Mouse (Mus musculus) CH12.LX (cell line): ENCODE results near the gene Wfdc3. TPM values are rescaled to one million over a fixed set of nuclear protein-coding genes. Genes with fewer than 3 reads are reported as not detected.

ENCODE experiments used
- DNase-seq: peaks from one replicate; pipeline ENCODE4 v3.0.0-alpha.2; 2013; ENCODE audit errors: extremely low read depth
- H3K27ac ChIP-seq: 2 replicates; pipeline ENCODE4 v1.5.1; 2012; ENCODE audit warnings: low read depth, mild to moderate bottlenecking, control low read depth, moderate library complexity; ENCODE audit not compliant: insufficient read depth
- H3K27me3 ChIP-seq: replicated peaks from 2 replicates; pipeline ENCODE3; 2012; ENCODE audit warnings: inconsistent platforms
- H3K36me3 ChIP-seq, 2 experiments: replicated peaks in 1 of 2; 2 replicates each; pipeline versions ENCODE3 to v1.6.1; 2012; ENCODE audit warnings: inconsistent platforms in 1 of 2, low read length in 1 of 2, mild to moderate bottlenecking in 1 of 2, mixed read lengths in 1 of 2, moderate library complexity in 1 of 2; ENCODE audit not compliant: control insufficient read depth in 1 of 2, insufficient read depth in 1 of 2
- H3K4me1 ChIP-seq, 2 experiments: 2 replicates each; pipeline ENCODE4 v1.6.1; 2012; ENCODE audit warnings: inconsistent platforms in 1 of 2, moderate library complexity in 1 of 2; ENCODE audit not compliant: insufficient read depth in 2 of 2, control insufficient read depth in 1 of 2
- H3K4me2 ChIP-seq: 2 replicates; pipeline ENCODE4 v1.6.1; 2012; ENCODE audit warnings: low read depth, mild to moderate bottlenecking, control low read depth; ENCODE audit not compliant: poor library complexity, insufficient read depth, severe bottlenecking
- H3K4me3 ChIP-seq, 3 experiments: fragments of 150-350 bp in 1 of 3; sonication (generic) in 1 of 3; replicated peaks in 1 of 3; 2 replicates each; pipeline versions ENCODE3 to v1.5.1; 2011 to 2012; ENCODE audit warnings: low read depth in 2 of 3, low read length in 2 of 3, mild to moderate bottlenecking in 2 of 3, moderate library complexity in 2 of 3, control low read depth in 1 of 3, improper control_type of control experiment in 1 of 3, inconsistent platforms in 1 of 3, mixed read lengths in 1 of 3; ENCODE audit not compliant: poor library complexity in 1 of 3
- H3K79me2 ChIP-seq: replicated peaks from 2 replicates; pipeline ENCODE4 v1.6.1; 2012; ENCODE audit warnings: mild to moderate bottlenecking, moderate library complexity; ENCODE audit not compliant: control insufficient read depth, poor library complexity, insufficient read depth, severe bottlenecking; ENCODE audit errors: extremely low read depth
- H3K9ac ChIP-seq: 2 replicates; pipeline ENCODE4 v1.6.1; 2012; ENCODE audit warnings: low read depth, mild to moderate bottlenecking, control low read depth, moderate library complexity; ENCODE audit not compliant: insufficient read depth
- H3K9me3 ChIP-seq: replicated peaks from 2 replicates; pipeline ENCODE3; 2012; ENCODE audit warnings: low read length, inconsistent platforms, mixed read lengths
- E2F4 ChIP-seq: IDR thresholded peaks from 2 replicates; pipeline ENCODE4 v1.6.1; 2011; ENCODE audit warnings: low read depth, low read length, improper control_type of control experiment; ENCODE audit not compliant: insufficient replicate concordance
- ELF1 ChIP-seq: IDR thresholded peaks from 2 replicates; pipeline ENCODE4 v1.6.1; 2014; ENCODE audit warnings: low read depth, mild to moderate bottlenecking, inconsistent platforms, low read length, improper control_type of control experiment
- EP300 ChIP-seq: IDR thresholded peaks from 2 replicates; pipeline ENCODE4 v1.6.1; 2011; ENCODE audit warnings: low read length, improper control_type of control experiment
- ETS1 ChIP-seq: conservative IDR thresholded peaks from 2 replicates; pipeline ENCODE4 v1.6.1; 2012; ENCODE audit warnings: low read depth, mild to moderate bottlenecking, inconsistent platforms, low read length, improper control_type of control experiment, moderate library complexity
- HCFC1 ChIP-seq: IDR thresholded peaks from 2 replicates; pipeline ENCODE4 v1.6.1; 2012; ENCODE audit warnings: low read depth, mild to moderate bottlenecking, inconsistent platforms, low read length, improper control_type of control experiment
- JUND ChIP-seq: conservative IDR thresholded peaks from 2 replicates; pipeline ENCODE4 v1.6.1; 2011; ENCODE audit warnings: low read depth, low read length, improper control_type of control experiment
- KAT2A ChIP-seq: IDR thresholded peaks from 2 replicates; pipeline ENCODE4 v1.6.1; 2012; ENCODE audit warnings: low read length, improper control_type of control experiment, inconsistent platforms; ENCODE audit not compliant: insufficient replicate concordance
- MAFK ChIP-seq: IDR thresholded peaks from 2 replicates; pipeline ENCODE4 v1.6.1; 2011; ENCODE audit warnings: low read length, improper control_type of control experiment; ENCODE audit not compliant: insufficient replicate concordance
- MEF2A ChIP-seq: IDR thresholded peaks from 2 replicates; pipeline ENCODE4 v1.6.1; 2014; ENCODE audit warnings: low read depth, mild to moderate bottlenecking, inconsistent platforms, low read length, improper control_type of control experiment, borderline replicate concordance
- NRF1 ChIP-seq: IDR thresholded peaks from 2 replicates; pipeline ENCODE4 v1.6.1; 2014; ENCODE audit warnings: low read depth, mild to moderate bottlenecking, inconsistent platforms, low read length, improper control_type of control experiment, moderate library complexity
- PAX5 ChIP-seq: IDR thresholded peaks from 2 replicates; pipeline ENCODE4 v1.6.1; 2012; ENCODE audit warnings: low read length, inconsistent platforms, mixed read lengths
- POLR2A ChIP-seq: IDR thresholded peaks from 2 replicates; pipeline ENCODE4 v1.6.1; 2011; ENCODE audit warnings: low read depth, mild to moderate bottlenecking, improper control_type of control experiment, low read length
- POLR2AphosphoS2 ChIP-seq: IDR thresholded peaks from 2 replicates; pipeline ENCODE4 v1.6.1; 2011; ENCODE audit warnings: low read depth, low read length, improper control_type of control experiment
- RAD21 ChIP-seq: IDR thresholded peaks from 2 replicates; pipeline ENCODE4 v1.6.1; 2011; ENCODE audit warnings: low read depth, mild to moderate bottlenecking, low read length, improper control_type of control experiment, moderate library complexity
- RCOR1 ChIP-seq: conservative IDR thresholded peaks from 2 replicates; pipeline ENCODE4 v1.6.1; 2012; ENCODE audit warnings: low read depth, mild to moderate bottlenecking, inconsistent platforms, low read length, improper control_type of control experiment
- SMC3 ChIP-seq: IDR thresholded peaks from 2 replicates; pipeline ENCODE4 v1.6.1; 2011; ENCODE audit warnings: low read depth, low read length, improper control_type of control experiment
- TBP ChIP-seq: conservative IDR thresholded peaks from 2 replicates; pipeline ENCODE4 v1.6.1; 2011; ENCODE audit warnings: low read depth, low read length, improper control_type of control experiment
- ZKSCAN1 ChIP-seq: IDR thresholded peaks from 2 replicates; pipeline ENCODE4 v1.6.1; 2012; ENCODE audit warnings: low read depth, inconsistent platforms, low read length, improper control_type of control experiment, borderline replicate concordance
- dilution Hi-C: fragments of 300-500 bp; cut with MboI; formaldehyde crosslinking; loops from 2 replicates; pipeline ENCODE4 v1.14.3; 2020; ENCODE audit warnings: low sequenced_read_pairs; ENCODE audit not compliant: extremely low pct_unique_long_range_greater_than_20kb, extremely low pct_ligation_motif_present
- in situ Hi-C: fragments of 300-500 bp; cut with MboI; formaldehyde crosslinking; loops from 3 replicates; pipeline ENCODE4 v1.14.3; 2019; ENCODE audit warnings: low sequenced_read_pairs, low pct_ligation_motif_present, low pct_unique_long_range_greater_than_20kb, mixed read lengths
- polyA plus RNA-seq: library from polyadenylated mRNA; unstranded; fragments of >175 nt; gene quantifications from 2 replicates; pipeline ENCODE4 v1.2.1, GENCODE M21; 2012; ENCODE audit warnings: low read depth; ENCODE audit not compliant: insufficient read length
- total RNA-seq, 2 experiments: library from RNA; depleted of rRNA; stranded (reverse); fragments of 300-350 nt in 1 of 2; fragments of >200 nt in 1 of 2; gene quantifications; 2 replicates each; pipeline ENCODE4 v1.2.3; 2012 to 2014

The Wfdc3 gene
- total and polyA plus RNA-seq, 3 experiments: 0.21 TPM; not detected in 2

GRCm38 (mm10) chr2:164734839-164735238 lies 10.9 kb downstream of the Wfdc3 start:
- Histone ChIP-seq H3K27me3 (peaks cover 83% of the 10 kb centered on the region), H3K9me3 (no peaks in the 10 kb centered on the region), H3K4me3 (no peak overlapping the region), H3K36me3 (no peaks in the 10 kb centered on the region), H3K79me2 (no peaks in the 10 kb centered on the region), H3K9ac (no peak overlapping the region), H3K4me2 (no peak overlapping the region), H3K4me1 (no peaks in the 10 kb centered on the region), H3K27ac (no peak overlapping the region)
- DNase-seq: no peak
- dilution Hi-C loops (no loop called here), in situ Hi-C loops (loop anchor here (25.0 kb wide), 1 partner anchor 323 kb away; the partner anchor contains the start of genes Matn4 and Rbpjl)
- TF ChIP-seq HCFC1 (no peak), RCOR1 (no peak), MAFK (no peak), POLR2A (no peak), KAT2A (no peak), E2F4 (no peak), ZKSCAN1 (no peak), MEF2A (no peak), EP300 (no peak), TBP (no peak), POLR2AphosphoS2 (no peak), NRF1 (no peak)

GRCm38 (mm10) chr2:164733259-164733658 lies 12.5 kb downstream of the Wfdc3 start:
- dilution Hi-C loops: no loop called here
- H3K9ac ChIP-seq: no peak overlapping the region
- no peak overlapping the region for H3K27ac ChIP-seq
- no peak overlapping the region for H3K4me2 ChIP-seq
- no peaks in the 10 kb centered on the region for H3K9me3 ChIP-seq
- H3K36me3 ChIP-seq: no peaks in the 10 kb centered on the region
- no peak for TF ChIP-seq MEF2A
- in situ Hi-C loops: loop anchor here (25.0 kb wide), 1 partner anchor 321 kb away; the partner anchor contains the start of genes Matn4 and Rbpjl
- 0 out of 4 replicates have a peak, but pooled peaks cover 0 to 2% of the 10 kb centered on the region in 2 experiments for H3K4me1 ChIP-seq
- H3K27me3 ChIP-seq: peaks cover 80% of the 10 kb centered on the region
- H3K79me2 ChIP-seq: no peaks in the 10 kb centered on the region
- no peak for DNase-seq
- H3K4me3 ChIP-seq: no peak overlapping the region

GRCm38 (mm10) chr2:164731719-164732118 lies 14.0 kb downstream of the Wfdc3 start:
- Histone ChIP-seq H3K79me2 (no peaks in the 10 kb centered on the region), H3K4me3 (no peak overlapping the region), H3K36me3 (no peaks in the 10 kb centered on the region), H3K9ac (no peak overlapping the region), H3K27me3 (peaks cover 77% of the 10 kb centered on the region), H3K4me2 (no peak overlapping the region), H3K4me1 (0 out of 4 replicates have a peak, but pooled peaks cover 0 to 2% of the 10 kb centered on the region in 2 experiments), H3K9me3 (no peaks in the 10 kb centered on the region), H3K27ac (no peak overlapping the region)
- DNase-seq: no peak
- dilution Hi-C loops: no loop called here
- in situ Hi-C loops: loop anchor here (25.0 kb wide), 1 partner anchor 319 kb away; the partner anchor contains the start of genes Matn4 and Rbpjl
- TF ChIP-seq ELF1: no peak
- TF ChIP-seq JUND: no peak
- TF ChIP-seq MAFK: no peak
- no peak for TF ChIP-seq RAD21
- TF ChIP-seq PAX5: no peak
- TF ChIP-seq SMC3: no peak
- TF ChIP-seq ETS1: no peak
